Mouse (Mus musculus) spleen, postnatal 14 days (tissue): Measurements from ENCODE around the gene Tmem161b.
"Not testable (repeated sequence)": the region's sequence is repeated elsewhere in the genome, so short reads cannot be mapped to it uniquely, and the experiment has no call there.

Experiments
- DNase-seq, 2 experiments: peaks; one replicate each; pipeline ENCODE4 v3.0.0; 2021 to 2022; ENCODE audit warnings: low spot score in 2 of 2

Gene Tmem161b

GRCm38 (mm10) chr13:84221820-84222681 is at the start of gene Tmem161b:
Gene Tmem161b, plus strand, starts transcription at chr13:84222296.
- DNase-seq: peak; percentile 65 to 74

- DNase-seq: not testable (repeated sequence)
These were observed 36.3 kb upstream of the Tmem161b start for GRCm38 (mm10) chr13:84185835-84186234.

GRCm38 (mm10) chr13:84192723-84193122 is 29.4 kb upstream of the Tmem161b start:
- no peak for DNase-seq

GRCm38 (mm10) chr13:84222682-84222992 is 541 bp downstream of the Tmem161b start:
- DNase-seq: no peak

GRCm38 (mm10) chr13:84223018-84223417 is 922 bp downstream of the Tmem161b start:
- no peak for DNase-seq

GRCm38 (mm10) chr13:84234019-84234418 is 11.9 kb downstream of the Tmem161b start:
- DNase-seq: no peak

- DNase-seq: no peak
These were observed 14.7 kb downstream of the Tmem161b start for GRCm38 (mm10) chr13:84236768-84237167.

- DNase-seq: no peak
These were observed 16.1 kb downstream of the Tmem161b start for GRCm38 (mm10) chr13:84238184-84238583.

GRCm38 (mm10) chr13:84248065-84248464 is 26.0 kb downstream of the Tmem161b start:
- DNase-seq: no peak

GRCm38 (mm10) chr13:84251295-84251694 is 29.2 kb downstream of the Tmem161b start:
- DNase-seq: no peak

- no peak for DNase-seq
These were observed 33.0 kb downstream of the Tmem161b start for GRCm38 (mm10) chr13:84255047-84255446.

GRCm38 (mm10) chr13:84264418-84264817 is 42.3 kb downstream of the Tmem161b start:
- DNase-seq: not testable (repeated sequence)

GRCm38 (mm10) chr13:84276246-84276645 is 54.1 kb downstream of the Tmem161b start:
- no peak for DNase-seq

- DNase-seq: no peak
These were observed 58.3 kb downstream of the Tmem161b start for GRCm38 (mm10) chr13:84280352-84280751.

- DNase-seq: no peak
These were observed 60.9 kb downstream of the Tmem161b start for GRCm38 (mm10) chr13:84282966-84283365.

GRCm38 (mm10) chr13:84284764-84285558 is 62.9 kb downstream of the Tmem161b start:
- DNase-seq: no peak

GRCm38 (mm10) chr13:84285559-84285945 is 63.5 kb downstream of the Tmem161b start:
- no peak for DNase-seq

GRCm38 (mm10) chr13:84299445-84300053 is 77.5 kb downstream of the Tmem161b start:
- DNase-seq: no peak

GRCm38 (mm10) chr13:84343272-84343671 is 121.2 kb downstream of the Tmem161b start:
- no peak for DNase-seq

- no peak for DNase-seq
These were observed 121.8 kb downstream of the Tmem161b start for GRCm38 (mm10) chr13:84343691-84344495.

GRCm38 (mm10) chr13:84344711-84345110 is 122.6 kb downstream of the Tmem161b start:
- no peak for DNase-seq

GRCm38 (mm10) chr13:84345114-84345513 is 123.0 kb downstream of the Tmem161b start:
- DNase-seq: no peak
